Mouse (Mus musculus): ENCODE results near the gene Dpysl4. TPM values are rescaled to one million over a fixed set of nuclear protein-coding genes. Genes with fewer than 3 reads are reported as not detected.

Gene Dpysl4
- polyA plus RNA-seq, 1 experiment from 2014 or later, result 231 TPM

- Histone ChIP-seq H3K4me2 (replicated peaks; ENCODE audit: low read depth, low read length) (no peak overlapping the region), H3K4me3 (ENCODE audit: low read depth, low read length) (no peak overlapping the region), H3K4me1 (replicated peaks; ENCODE audit: control insufficient read depth, insufficient read depth, low read length) (no peaks in the 10 kb centered on the region; the same call in 1 of the 2 replicates), H3K9ac (ENCODE audit: low read depth, low read length) (no peak overlapping the region), H3K36me3 (ENCODE audit: control insufficient read depth, insufficient read depth, low read length) (peaks cover 16% of the 10 kb centered on the region), H3K27ac (ENCODE audit: low read depth, low read length) (no peak overlapping the region), H3K27me3 (ENCODE audit: control insufficient read depth, insufficient read depth, low read length) (no peaks in the 10 kb centered on the region), H3K9me3 (ENCODE audit: control insufficient read depth, low read length) (no peaks in the 10 kb centered on the region)
- no peak for DNase-seq (ENCODE audit: low spot score)
- no peak for ATAC-seq (ENCODE audit: low FRiP score)
- WGBS, result 96% methylated on average over 5 of the region's 5 CpGs
These were observed 6.9 kb downstream of the Dpysl4 start for GRCm38 (mm10) chr7:139092676-139093075.

GRCm38 (mm10) chr7:139093124-139093523 is 7.3 kb downstream of the Dpysl4 start:
- Histone ChIP-seq H3K4me3 (ENCODE audit: low read depth, low read length) (no peak overlapping the region), H3K4me2 (replicated peaks; ENCODE audit: low read depth, low read length) (no peak overlapping the region), H3K27me3 (ENCODE audit: control insufficient read depth, insufficient read depth, low read length) (no peaks in the 10 kb centered on the region), H3K4me1 (replicated peaks; ENCODE audit: control insufficient read depth, insufficient read depth, low read length) (no peaks in the 10 kb centered on the region; the same call in 1 of the 2 replicates), H3K9ac (ENCODE audit: low read depth, low read length) (no peak overlapping the region), H3K9me3 (ENCODE audit: control insufficient read depth, low read length) (no peaks in the 10 kb centered on the region), H3K36me3 (ENCODE audit: control insufficient read depth, insufficient read depth, low read length) (peaks cover 16% of the 10 kb centered on the region), H3K27ac (ENCODE audit: low read depth, low read length) (no peak overlapping the region)
- 94% methylated on average over 5 of the region's 5 CpGs for whole genome bisulfite sequencing
- DNase-seq (ENCODE audit: low spot score), result no peak
- no peak for ATAC-seq (ENCODE audit: low FRiP score)

- Histone ChIP-seq H3K9me3 (ENCODE audit: control insufficient read depth, low read length) (no peaks in the 10 kb centered on the region), H3K9ac (ENCODE audit: low read depth, low read length) (no peak overlapping the region), H3K4me1 (replicated peaks; ENCODE audit: control insufficient read depth, insufficient read depth, low read length) (no peaks in the 10 kb centered on the region), H3K4me3 (ENCODE audit: low read depth, low read length) (no peak overlapping the region), H3K27me3 (ENCODE audit: control insufficient read depth, insufficient read depth, low read length) (no peaks in the 10 kb centered on the region), H3K4me2 (replicated peaks; ENCODE audit: low read depth, low read length) (no peak overlapping the region), H3K27ac (ENCODE audit: low read depth, low read length) (no peak overlapping the region), H3K36me3 (ENCODE audit: control insufficient read depth, insufficient read depth, low read length) (peaks cover 16% of the 10 kb centered on the region)
- ATAC-seq (ENCODE audit: low FRiP score), result no peak
- DNase-seq (ENCODE audit: low spot score), result no peak
- 74% methylated on average over 7 of the region's 7 CpGs for WGBS
These were observed 8.0 kb downstream of the Dpysl4 start for GRCm38 (mm10) chr7:139093781-139094180.

GRCm38 (mm10) chr7:139094761-139095160 is 9.0 kb downstream of the Dpysl4 start:
- ATAC-seq (ENCODE audit: low FRiP score) (no peak), DNase-seq (ENCODE audit: low spot score) (no peak)
- Histone ChIP-seq H3K36me3 (ENCODE audit: control insufficient read depth, insufficient read depth, low read length) (peaks cover 16% of the 10 kb centered on the region), H3K27ac (ENCODE audit: low read depth, low read length) (no peak overlapping the region), H3K4me1 (replicated peaks; ENCODE audit: control insufficient read depth, insufficient read depth, low read length) (no peaks in the 10 kb centered on the region), H3K4me3 (ENCODE audit: low read depth, low read length) (no peak overlapping the region), H3K4me2 (replicated peaks; ENCODE audit: low read depth, low read length) (no peak overlapping the region), H3K9me3 (ENCODE audit: control insufficient read depth, low read length) (no peaks in the 10 kb centered on the region), H3K27me3 (ENCODE audit: control insufficient read depth, insufficient read depth, low read length) (no peaks in the 10 kb centered on the region), H3K9ac (ENCODE audit: low read depth, low read length) (no peak overlapping the region)
- WGBS, result 89% methylated on average over 6 of the region's 6 CpGs

DNA sequence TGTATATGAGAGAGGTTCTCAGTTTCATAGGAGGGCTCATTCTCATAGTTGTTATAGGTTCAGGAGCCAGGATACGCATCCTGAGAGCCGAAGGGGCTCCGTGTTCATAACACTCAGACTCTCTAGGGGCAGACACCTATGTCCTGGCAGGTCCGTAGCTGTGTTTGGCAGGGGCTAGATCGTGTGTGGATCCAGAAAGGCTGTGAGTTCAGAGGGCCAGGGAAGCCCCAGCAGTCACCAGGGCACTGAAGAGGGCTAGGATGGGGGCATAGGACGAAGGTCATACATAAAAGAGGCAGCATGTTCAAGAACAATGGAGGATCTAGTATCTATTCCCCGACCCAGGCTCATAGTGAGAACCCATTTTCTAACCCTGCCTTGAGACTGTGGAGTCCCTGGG is 9.5 kb downstream of the Dpysl4 start:
- H3K27me3 ChIP-seq (ENCODE audit: control insufficient read depth, insufficient read depth, low read length), result no peaks in the 10 kb centered on the region
- peaks cover 16% of the 10 kb centered on the region for H3K36me3 ChIP-seq (ENCODE audit: control insufficient read depth, insufficient read depth, low read length)
- no peak for ATAC-seq (ENCODE audit: low FRiP score)
- 88% methylated on average over 7 of the region's 7 CpGs for WGBS
- no peak overlapping the region for H3K27ac ChIP-seq (ENCODE audit: low read depth, low read length)
- no peak overlapping the region for H3K4me3 ChIP-seq (ENCODE audit: low read depth, low read length)
- H3K4me1 ChIP-seq (replicated peaks; ENCODE audit: control insufficient read depth, insufficient read depth, low read length), result no peaks in the 10 kb centered on the region
- DNase-seq (ENCODE audit: low spot score), result no peak
- no peak overlapping the region for H3K9ac ChIP-seq (ENCODE audit: low read depth, low read length)
- H3K4me2 ChIP-seq (replicated peaks; ENCODE audit: low read depth, low read length), result no peak overlapping the region
- H3K9me3 ChIP-seq (ENCODE audit: control insufficient read depth, low read length), result no peaks in the 10 kb centered on the region

DNA sequence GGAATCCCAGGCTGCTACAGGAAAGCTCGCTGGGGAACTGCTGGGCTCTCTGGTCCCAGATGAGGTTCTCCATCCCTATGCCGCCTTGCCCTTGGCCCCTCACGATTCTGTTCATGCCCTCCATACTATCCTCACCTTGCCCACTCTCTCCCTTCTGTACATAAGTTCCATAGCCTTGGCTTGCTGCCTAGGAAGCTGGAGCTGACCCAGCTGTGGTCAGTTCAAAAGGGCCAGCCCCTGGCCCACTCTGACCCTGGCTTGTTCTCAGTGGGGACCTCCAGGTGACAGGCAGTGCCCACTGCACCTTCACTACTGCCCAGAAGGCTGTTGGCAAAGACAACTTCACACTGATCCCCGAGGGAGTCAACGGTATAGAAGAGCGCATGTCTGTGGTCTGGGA is 10.6 kb downstream of the Dpysl4 start:
- ATAC-seq (ENCODE audit: low FRiP score), result no peak

GRCm38 (mm10) chr7:139100531-139101095 is 14.8 kb downstream of the Dpysl4 start:
- H3K36me3 ChIP-seq (ENCODE audit: control insufficient read depth, insufficient read depth, low read length), result peaks cover 3% of the 10 kb centered on the region; the same call in 1 of the 2 replicates
- H3K27me3 ChIP-seq (ENCODE audit: control insufficient read depth, insufficient read depth, low read length), result no peaks in the 10 kb centered on the region
- no peaks in the 10 kb centered on the region for H3K9me3 ChIP-seq (ENCODE audit: control insufficient read depth, low read length)
- H3K4me2 ChIP-seq (replicated peaks; ENCODE audit: low read depth, low read length), result no peak overlapping the region
- DNase-seq (ENCODE audit: low spot score) (no peak), ATAC-seq (ENCODE audit: low FRiP score) (no peak)
- no peaks in the 10 kb centered on the region for H3K4me1 ChIP-seq (replicated peaks; ENCODE audit: control insufficient read depth, insufficient read depth, low read length)
- 83% methylated on average over 12 of the region's 12 CpGs for WGBS
- no peak overlapping the region for H3K4me3 ChIP-seq (ENCODE audit: low read depth, low read length)
- H3K27ac ChIP-seq (ENCODE audit: low read depth, low read length), result no peak overlapping the region
- no peak overlapping the region for H3K9ac ChIP-seq (ENCODE audit: low read depth, low read length)

More for the DNA sequence above, 10.6 kb downstream of the Dpysl4 start:
- WGBS, result 94% methylated on average over 6 of the region's 6 CpGs
- Histone ChIP-seq H3K27ac (ENCODE audit: low read depth, low read length) (no peak overlapping the region), H3K4me3 (ENCODE audit: low read depth, low read length) (no peak overlapping the region), H3K27me3 (ENCODE audit: control insufficient read depth, insufficient read depth, low read length) (no peaks in the 10 kb centered on the region), H3K4me1 (replicated peaks; ENCODE audit: control insufficient read depth, insufficient read depth, low read length) (no peaks in the 10 kb centered on the region), H3K4me2 (replicated peaks; ENCODE audit: low read depth, low read length) (no peak overlapping the region), H3K36me3 (ENCODE audit: control insufficient read depth, insufficient read depth, low read length) (peaks cover 10% of the 10 kb centered on the region), H3K9me3 (ENCODE audit: control insufficient read depth, low read length) (no peaks in the 10 kb centered on the region), H3K9ac (ENCODE audit: low read depth, low read length) (no peak overlapping the region)
- DNase-seq (ENCODE audit: low spot score), result no peak

DNA sequence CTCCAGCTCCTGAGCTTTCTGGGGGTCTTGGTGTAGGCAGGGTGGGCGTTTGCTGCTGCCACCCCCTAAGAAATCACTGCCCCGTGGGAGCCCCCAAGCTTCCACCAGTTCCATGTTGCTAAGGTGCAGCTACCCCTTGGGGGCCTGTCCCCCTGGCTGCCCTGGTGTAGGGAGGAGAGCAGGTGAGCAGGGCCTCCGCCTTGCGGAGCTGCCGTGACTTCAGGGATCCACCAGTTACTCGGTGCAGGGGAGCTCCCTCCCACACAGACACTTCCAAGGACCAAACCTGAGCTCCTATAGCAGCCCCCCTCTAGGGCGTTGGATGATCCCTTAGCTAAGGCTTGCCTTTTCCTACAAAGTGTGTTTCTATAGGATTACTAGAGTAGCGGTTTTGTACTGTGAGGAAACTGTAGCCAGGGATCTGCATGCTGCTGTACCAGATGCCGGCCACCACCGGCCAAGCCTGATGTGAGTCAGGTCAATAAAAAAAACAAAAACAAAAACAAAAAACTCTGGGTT is 15.5 kb downstream of the Dpysl4 start:
- WGBS, result 74% methylated on average over 10 of the region's 10 CpGs
- Histone ChIP-seq H3K4me3 (ENCODE audit: low read depth, low read length) (no peak overlapping the region), H3K9me3 (ENCODE audit: control insufficient read depth, low read length) (no peaks in the 10 kb centered on the region), H3K4me2 (replicated peaks; ENCODE audit: low read depth, low read length) (no peak overlapping the region), H3K36me3 (ENCODE audit: control insufficient read depth, insufficient read depth, low read length) (no peaks in the 10 kb centered on the region), H3K27me3 (ENCODE audit: control insufficient read depth, insufficient read depth, low read length) (no peaks in the 10 kb centered on the region), H3K9ac (ENCODE audit: low read depth, low read length) (no peak overlapping the region), H3K27ac (ENCODE audit: low read depth, low read length) (no peak overlapping the region), H3K4me1 (replicated peaks; ENCODE audit: control insufficient read depth, insufficient read depth, low read length) (no peaks in the 10 kb centered on the region)
- no peak for DNase-seq (ENCODE audit: low spot score)
- no peak for ATAC-seq (ENCODE audit: low FRiP score)

- 68% methylated on average over 3 of the region's 3 CpGs for WGBS
- Histone ChIP-seq H3K4me1 (replicated peaks; ENCODE audit: control insufficient read depth, insufficient read depth, low read length) (no peaks in the 10 kb centered on the region), H3K27ac (ENCODE audit: low read depth, low read length) (no peak overlapping the region), H3K9me3 (ENCODE audit: control insufficient read depth, low read length) (no peaks in the 10 kb centered on the region), H3K9ac (ENCODE audit: low read depth, low read length) (no peak overlapping the region), H3K4me2 (replicated peaks; ENCODE audit: low read depth, low read length) (no peak overlapping the region), H3K27me3 (ENCODE audit: control insufficient read depth, insufficient read depth, low read length) (no peaks in the 10 kb centered on the region), H3K4me3 (ENCODE audit: low read depth, low read length) (no peak overlapping the region), H3K36me3 (ENCODE audit: control insufficient read depth, insufficient read depth, low read length) (no peaks in the 10 kb centered on the region)
- DNase-seq (ENCODE audit: low spot score), result no peak
- ATAC-seq (ENCODE audit: low FRiP score), result no peak
These were observed 16.0 kb downstream of the Dpysl4 start for GRCm38 (mm10) chr7:139101826-139102225.
